Mouse (Mus musculus): Measurements from ENCODE around the gene Kcnh7. TPM values are rescaled to one million over a fixed set of nuclear protein-coding genes. Genes with fewer than 3 reads are reported as not detected.

Kcnh7 gene
- polyA plus RNA-seq, 1 experiment: not detected

- TF ChIP-seq POLR2A (IDR thresholded peaks at IDR 0.05; ENCODE audit: borderline replicate concordance, control insufficient read depth, low read depth, low read length): peak; percentile 55; the same call in 1 of the 2 replicates
- peak; percentile 65; the same call in 1 of the 2 replicates for TF ChIP-seq CTCF (IDR thresholded peaks at IDR 0.05; ENCODE audit: control insufficient read depth, insufficient read depth, low read length)
- H3K4me3 ChIP-seq (replicated peaks; ENCODE audit: control insufficient read depth, low read depth, low read length): peak within 1 kb of the TSS; percentile 71
- WGBS: under 1% methylated on average over 30 of the region's 30 CpGs
Measured at GRCm38 (mm10) chr2:62646014-62646645, 538.0 kb downstream of the Kcnh7 start, which contains the start of gene Ifih1. Gene Ifih1 (minus strand): TSS chr2:62646255.

GRCm38 (mm10) chr2:62645475-62645874, 538.6 kb downstream of the Kcnh7 start:
- Histone ChIP-seq H3K4me3 (replicated peaks; ENCODE audit: control insufficient read depth, low read depth, low read length) (peak overlapping the region; percentile 71), H3K27ac (ENCODE audit: control insufficient read depth, insufficient read depth, low read depth, low read length, poor library complexity) (peak overlapping the region; percentile 92), H3K4me1 (ENCODE audit: control insufficient read depth, insufficient read depth, low read length) (no peaks in the 10 kb centered on the region)
- WGBS: 7% methylated on average over 12 of the region's 12 CpGs
- TF ChIP-seq POLR2A (IDR thresholded peaks at IDR 0.05; ENCODE audit: borderline replicate concordance, control insufficient read depth, low read depth, low read length): no peak
- no peak for TF ChIP-seq CTCF (IDR thresholded peaks at IDR 0.05; ENCODE audit: control insufficient read depth, insufficient read depth, low read length)

More at GRCm38 (mm10) chr2:62646014-62646645, 538.0 kb downstream of the Kcnh7 start, which contains the start of gene Ifih1:
- Histone ChIP-seq H3K4me1 (ENCODE audit: control insufficient read depth, insufficient read depth, low read length) (no peaks in the 10 kb centered on the region), H3K27ac (ENCODE audit: control insufficient read depth, insufficient read depth, low read depth, low read length, poor library complexity) (peak within 1 kb of the TSS; percentile 92)

- Histone ChIP-seq H3K4me1 (ENCODE audit: control insufficient read depth, insufficient read depth, low read length) (no peaks in the 10 kb centered on the region), H3K27ac (ENCODE audit: control insufficient read depth, insufficient read depth, low read depth, low read length, poor library complexity) (no peak overlapping the region), H3K4me3 (replicated peaks; ENCODE audit: control insufficient read depth, low read depth, low read length) (peak overlapping the region; percentile 71)
- WGBS: 67% methylated on average over 5 of the region's 5 CpGs
- TF ChIP-seq POLR2A (IDR thresholded peaks at IDR 0.05; ENCODE audit: borderline replicate concordance, control insufficient read depth, low read depth, low read length) (no peak), CTCF (IDR thresholded peaks at IDR 0.05; ENCODE audit: control insufficient read depth, insufficient read depth, low read length) (no peak)
Measured at GRCm38 (mm10) chr2:62644891-62645290, 539.2 kb downstream of the Kcnh7 start.

All from bone marrow, adult 2 months (tissue).